Mouse (Mus musculus): ENCODE measurements around the gene Gm49320. TPM values are rescaled to one million over a fixed set of nuclear protein-coding genes. Genes with fewer than 3 reads are reported as not detected.

Gene Gm49320
- polyA plus RNA-seq, 1 experiment, result not detected

- Histone ChIP-seq H3K4me3 (ENCODE audit: insufficient read depth, low read depth, low read length) (peak overlapping the region; percentile 74), H3K4me1 (ENCODE audit: control insufficient read depth, insufficient read depth, low read length) (peaks cover 16% of the 10 kb centered on the region), H3K27ac (ENCODE audit: insufficient read depth, low read depth, low read length) (peak overlapping the region; percentile 97)
- 17% methylated on average over 15 of the region's 15 CpGs for WGBS
- TF ChIP-seq POLR2A (IDR thresholded peaks at IDR 0.05; ENCODE audit: insufficient read depth, low read depth, low read length) (no peak), CTCF (IDR thresholded peaks at IDR 0.05; ENCODE audit: insufficient read depth, low read depth, low read length) (no peak)
Measured at GRCm38 (mm10) chr8:4237814-4238433, 741 bp upstream of the Gm49320 start.

- WGBS, result 10% methylated on average over 19 of the region's 19 CpGs
- Histone ChIP-seq H3K4me1 (ENCODE audit: control insufficient read depth, insufficient read depth, low read length) (peaks cover 16% of the 10 kb centered on the region), H3K4me3 (ENCODE audit: insufficient read depth, low read depth, low read length) (peak overlapping the region; percentile 85), H3K27ac (ENCODE audit: insufficient read depth, low read depth, low read length) (peak overlapping the region; percentile 41)
- no peak for TF ChIP-seq CTCF (IDR thresholded peaks at IDR 0.05; ENCODE audit: insufficient read depth, low read depth, low read length)
- no peak for TF ChIP-seq POLR2A (IDR thresholded peaks at IDR 0.05; ENCODE audit: insufficient read depth, low read depth, low read length)
Measured at GRCm38 (mm10) chr8:4239193-4239890, 677 bp downstream of the Gm49320 start.

- H3K27ac ChIP-seq (ENCODE audit: insufficient read depth, low read depth, low read length), result no peak overlapping the region
- no peak overlapping the region for H3K4me3 ChIP-seq (ENCODE audit: insufficient read depth, low read depth, low read length)
- TF ChIP-seq CTCF (IDR thresholded peaks at IDR 0.05; ENCODE audit: insufficient read depth, low read depth, low read length), result no peak
- no peak for TF ChIP-seq POLR2A (IDR thresholded peaks at IDR 0.05; ENCODE audit: insufficient read depth, low read depth, low read length)
- H3K4me1 ChIP-seq (ENCODE audit: control insufficient read depth, insufficient read depth, low read length), result peaks cover 10% of the 10 kb centered on the region
- 92% methylated on average over 5 of the region's 5 CpGs for WGBS
Measured at GRCm38 (mm10) chr8:4245061-4245460, 6.4 kb downstream of the Gm49320 start.

- H3K4me3 ChIP-seq (ENCODE audit: insufficient read depth, low read depth, low read length), result no peak overlapping the region
- H3K4me1 ChIP-seq (ENCODE audit: control insufficient read depth, insufficient read depth, low read length), result peaks cover 11% of the 10 kb centered on the region
- H3K27ac ChIP-seq (ENCODE audit: insufficient read depth, low read depth, low read length), result no peak overlapping the region
- TF ChIP-seq CTCF (IDR thresholded peaks at IDR 0.05; ENCODE audit: insufficient read depth, low read depth, low read length) (no peak), POLR2A (IDR thresholded peaks at IDR 0.05; ENCODE audit: insufficient read depth, low read depth, low read length) (no peak)
- WGBS, result 64% methylated on average over 13 of the region's 13 CpGs
Measured at GRCm38 (mm10) chr8:4245737-4246136, 7.1 kb downstream of the Gm49320 start.

GRCm38 (mm10) chr8:4247241-4247640 is 8.6 kb downstream of the Gm49320 start:
- no peak overlapping the region for H3K27ac ChIP-seq (ENCODE audit: insufficient read depth, low read depth, low read length)
- H3K4me3 ChIP-seq (ENCODE audit: insufficient read depth, low read depth, low read length), result no peak overlapping the region
- TF ChIP-seq CTCF (IDR thresholded peaks at IDR 0.05; ENCODE audit: insufficient read depth, low read depth, low read length) (no peak), POLR2A (IDR thresholded peaks at IDR 0.05; ENCODE audit: insufficient read depth, low read depth, low read length) (no peak)
- peaks cover 9% of the 10 kb centered on the region for H3K4me1 ChIP-seq (ENCODE audit: control insufficient read depth, insufficient read depth, low read length)
- 86% methylated on average over 8 of the region's 8 CpGs for WGBS

- TF ChIP-seq POLR2A (IDR thresholded peaks at IDR 0.05; ENCODE audit: insufficient read depth, low read depth, low read length) (no peak), CTCF (IDR thresholded peaks at IDR 0.05; ENCODE audit: insufficient read depth, low read depth, low read length) (no peak)
- no peak within 1 kb of the TSS for H3K27ac ChIP-seq (ENCODE audit: insufficient read depth, low read depth, low read length)
- 76% methylated on average over 15 of the region's 15 CpGs for WGBS
- H3K4me3 ChIP-seq (ENCODE audit: insufficient read depth, low read depth, low read length), result no peak within 1 kb of the TSS
- peaks cover 9% of the 10 kb centered on the region for H3K4me1 ChIP-seq (ENCODE audit: control insufficient read depth, insufficient read depth, low read length)
Measured at GRCm38 (mm10) chr8:4247951-4248540, 9.4 kb downstream of the Gm49320 start, which contains the start of gene Tgfbr3l. Tgfbr3l (plus strand) TSS chr8:4248214.

- H3K27ac ChIP-seq (ENCODE audit: insufficient read depth, low read depth, low read length), result no peak overlapping the region
- TF ChIP-seq CTCF (IDR thresholded peaks at IDR 0.05; ENCODE audit: insufficient read depth, low read depth, low read length) (no peak), POLR2A (IDR thresholded peaks at IDR 0.05; ENCODE audit: insufficient read depth, low read depth, low read length) (no peak)
Measured at GRCm38 (mm10) chr8:4249213-4249612, 10.5 kb downstream of the Gm49320 start.

GRCm38 (mm10) chr8:4250306-4250970 is 11.8 kb downstream of the Gm49320 start:
- H3K4me1 ChIP-seq (ENCODE audit: control insufficient read depth, insufficient read depth, low read length), result peaks cover 24% of the 10 kb centered on the region
- 40% methylated on average over 26 of the region's 26 CpGs for WGBS
- no peak overlapping the region for H3K27ac ChIP-seq (ENCODE audit: insufficient read depth, low read depth, low read length)
- H3K4me3 ChIP-seq (ENCODE audit: insufficient read depth, low read depth, low read length), result no peak overlapping the region
- no peak for TF ChIP-seq POLR2A (IDR thresholded peaks at IDR 0.05; ENCODE audit: insufficient read depth, low read depth, low read length)
- peak; percentile 85 for TF ChIP-seq CTCF (IDR thresholded peaks at IDR 0.05; ENCODE audit: insufficient read depth, low read depth, low read length)

More at GRCm38 (mm10) chr8:4249213-4249612, 10.5 kb downstream of the Gm49320 start:
- 37% methylated on average over 29 of the region's 29 CpGs for WGBS
- Histone ChIP-seq H3K4me1 (ENCODE audit: control insufficient read depth, insufficient read depth, low read length) (peaks cover 16% of the 10 kb centered on the region), H3K4me3 (ENCODE audit: insufficient read depth, low read depth, low read length) (no peak overlapping the region)

Data from olfactory bulb, adult 2 months (tissue).